Mouse (Mus musculus) CH12.LX (cell line): ENCODE measurements around the gene Ppp1cc. TPM values are rescaled to one million over a fixed set of nuclear protein-coding genes. Genes with fewer than 3 reads are reported as not detected.
A peak's percentile ranks its signal among the peaks of the same experiment; 100 is the strongest.

Source experiments
- DNase-seq: peaks from one replicate; pipeline ENCODE4 v3.0.0-alpha.2; 2013; ENCODE audit errors: extremely low read depth
- H3K27ac ChIP-seq: 2 replicates; pipeline ENCODE4 v1.5.1; 2012; ENCODE audit warnings: low read depth, mild to moderate bottlenecking, control low read depth, moderate library complexity; ENCODE audit not compliant: insufficient read depth
- H3K27me3 ChIP-seq: replicated peaks from 2 replicates; pipeline ENCODE3; 2012; ENCODE audit warnings: inconsistent platforms
- H3K36me3 ChIP-seq, 2 experiments: replicated peaks in 1 of 2; 2 replicates each; pipeline versions ENCODE3 to v1.6.1; 2012; ENCODE audit warnings: inconsistent platforms in 1 of 2, low read length in 1 of 2, mild to moderate bottlenecking in 1 of 2, mixed read lengths in 1 of 2, moderate library complexity in 1 of 2; ENCODE audit not compliant: control insufficient read depth in 1 of 2, insufficient read depth in 1 of 2
- H3K4me1 ChIP-seq, 2 experiments: 2 replicates each; pipeline ENCODE4 v1.6.1; 2012; ENCODE audit warnings: inconsistent platforms in 1 of 2, moderate library complexity in 1 of 2; ENCODE audit not compliant: insufficient read depth in 2 of 2, control insufficient read depth in 1 of 2
- H3K4me2 ChIP-seq: 2 replicates; pipeline ENCODE4 v1.6.1; 2012; ENCODE audit warnings: low read depth, mild to moderate bottlenecking, control low read depth; ENCODE audit not compliant: poor library complexity, insufficient read depth, severe bottlenecking
- H3K4me3 ChIP-seq, 3 experiments: fragments of 150-350 bp in 1 of 3; sonication (generic) in 1 of 3; replicated peaks in 1 of 3; 2 replicates each; pipeline versions ENCODE3 to v1.5.1; 2011 to 2012; ENCODE audit warnings: low read depth in 2 of 3, low read length in 2 of 3, mild to moderate bottlenecking in 2 of 3, moderate library complexity in 2 of 3, control low read depth in 1 of 3, improper control_type of control experiment in 1 of 3, inconsistent platforms in 1 of 3, mixed read lengths in 1 of 3; ENCODE audit not compliant: poor library complexity in 1 of 3
- H3K79me2 ChIP-seq: replicated peaks from 2 replicates; pipeline ENCODE4 v1.6.1; 2012; ENCODE audit warnings: mild to moderate bottlenecking, moderate library complexity; ENCODE audit not compliant: control insufficient read depth, poor library complexity, insufficient read depth, severe bottlenecking; ENCODE audit errors: extremely low read depth
- H3K9ac ChIP-seq: 2 replicates; pipeline ENCODE4 v1.6.1; 2012; ENCODE audit warnings: low read depth, mild to moderate bottlenecking, control low read depth, moderate library complexity; ENCODE audit not compliant: insufficient read depth
- H3K9me3 ChIP-seq: replicated peaks from 2 replicates; pipeline ENCODE3; 2012; ENCODE audit warnings: low read length, inconsistent platforms, mixed read lengths
- BHLHE40 ChIP-seq: IDR thresholded peaks from 2 replicates; pipeline ENCODE4 v1.6.1; 2011; ENCODE audit warnings: mild to moderate bottlenecking, low read depth, low read length, improper control_type of control experiment
- CTCF ChIP-seq, 2 experiments: IDR thresholded peaks in 1 of 2; conservative IDR thresholded peaks in 1 of 2; 2 replicates each; pipeline ENCODE4 v1.5.1; 2011 to 2012; ENCODE audit warnings: low read depth in 2 of 2, low read length in 2 of 2, improper control_type of control experiment in 1 of 2, inconsistent platforms in 1 of 2, mild to moderate bottlenecking in 1 of 2, moderate library complexity in 1 of 2
- E2F4 ChIP-seq: IDR thresholded peaks from 2 replicates; pipeline ENCODE4 v1.6.1; 2011; ENCODE audit warnings: low read depth, low read length, improper control_type of control experiment; ENCODE audit not compliant: insufficient replicate concordance
- ELF1 ChIP-seq: IDR thresholded peaks from 2 replicates; pipeline ENCODE4 v1.6.1; 2014; ENCODE audit warnings: low read depth, mild to moderate bottlenecking, inconsistent platforms, low read length, improper control_type of control experiment
- ETS1 ChIP-seq: conservative IDR thresholded peaks from 2 replicates; pipeline ENCODE4 v1.6.1; 2012; ENCODE audit warnings: low read depth, mild to moderate bottlenecking, inconsistent platforms, low read length, improper control_type of control experiment, moderate library complexity
- HCFC1 ChIP-seq: IDR thresholded peaks from 2 replicates; pipeline ENCODE4 v1.6.1; 2012; ENCODE audit warnings: low read depth, mild to moderate bottlenecking, inconsistent platforms, low read length, improper control_type of control experiment
- JUN ChIP-seq: IDR thresholded peaks from 2 replicates; pipeline ENCODE4 v1.6.1; 2011; ENCODE audit warnings: low read depth, mild to moderate bottlenecking, low read length, improper control_type of control experiment, moderate library complexity; ENCODE audit not compliant: insufficient read depth
- JUND ChIP-seq: conservative IDR thresholded peaks from 2 replicates; pipeline ENCODE4 v1.6.1; 2011; ENCODE audit warnings: low read depth, low read length, improper control_type of control experiment
- MAFK ChIP-seq: IDR thresholded peaks from 2 replicates; pipeline ENCODE4 v1.6.1; 2011; ENCODE audit warnings: low read length, improper control_type of control experiment; ENCODE audit not compliant: insufficient replicate concordance
- MAX ChIP-seq: IDR thresholded peaks from 2 replicates; pipeline ENCODE4 v1.6.1; 2011; ENCODE audit warnings: low read length, improper control_type of control experiment
- MYC ChIP-seq: IDR thresholded peaks from 2 replicates; pipeline ENCODE4 v1.6.1; 2011; ENCODE audit warnings: low read depth, mild to moderate bottlenecking, improper control_type of control experiment, low read length
- NELFE ChIP-seq: IDR thresholded peaks from 2 replicates; pipeline ENCODE4 v1.6.1; 2011; ENCODE audit warnings: low read depth, low read length, improper control_type of control experiment
- POLR2A ChIP-seq: IDR thresholded peaks from 2 replicates; pipeline ENCODE4 v1.6.1; 2011; ENCODE audit warnings: low read depth, mild to moderate bottlenecking, improper control_type of control experiment, low read length
- POLR2AphosphoS2 ChIP-seq: IDR thresholded peaks from 2 replicates; pipeline ENCODE4 v1.6.1; 2011; ENCODE audit warnings: low read depth, low read length, improper control_type of control experiment
- RAD21 ChIP-seq: IDR thresholded peaks from 2 replicates; pipeline ENCODE4 v1.6.1; 2011; ENCODE audit warnings: low read depth, mild to moderate bottlenecking, low read length, improper control_type of control experiment, moderate library complexity
- SIN3A ChIP-seq: IDR thresholded peaks from 2 replicates; pipeline ENCODE4 v1.6.1; 2012; ENCODE audit warnings: low read length, improper control_type of control experiment, inconsistent platforms
- SMC3 ChIP-seq: IDR thresholded peaks from 2 replicates; pipeline ENCODE4 v1.6.1; 2011; ENCODE audit warnings: low read depth, low read length, improper control_type of control experiment
- TBP ChIP-seq: conservative IDR thresholded peaks from 2 replicates; pipeline ENCODE4 v1.6.1; 2011; ENCODE audit warnings: low read depth, low read length, improper control_type of control experiment
- UBTF ChIP-seq: IDR thresholded peaks from 2 replicates; pipeline ENCODE4 v1.6.1; 2012; ENCODE audit warnings: low read depth, mild to moderate bottlenecking, inconsistent platforms, low read length, improper control_type of control experiment, moderate library complexity
- ZC3H11A ChIP-seq: IDR thresholded peaks from 2 replicates; pipeline ENCODE4 v1.6.1; 2012; ENCODE audit warnings: low read depth, mild to moderate bottlenecking, inconsistent platforms, low read length, improper control_type of control experiment
- ZNF384 ChIP-seq: IDR thresholded peaks from 2 replicates; pipeline ENCODE4 v1.6.1; 2012; ENCODE audit warnings: low read depth, low read length, improper control_type of control experiment, inconsistent platforms
- dilution Hi-C: fragments of 300-500 bp; cut with MboI; formaldehyde crosslinking; loops from 2 replicates; pipeline ENCODE4 v1.14.3; 2020; ENCODE audit warnings: low sequenced_read_pairs; ENCODE audit not compliant: extremely low pct_unique_long_range_greater_than_20kb, extremely low pct_ligation_motif_present
- in situ Hi-C: fragments of 300-500 bp; cut with MboI; formaldehyde crosslinking; loops from 3 replicates; pipeline ENCODE4 v1.14.3; 2019; ENCODE audit warnings: low sequenced_read_pairs, low pct_ligation_motif_present, low pct_unique_long_range_greater_than_20kb, mixed read lengths
- polyA plus RNA-seq: library from polyadenylated mRNA; unstranded; fragments of >175 nt; gene quantifications from 2 replicates; pipeline ENCODE4 v1.2.1, GENCODE M21; 2012; ENCODE audit warnings: low read depth; ENCODE audit not compliant: insufficient read length
- total RNA-seq, 2 experiments: library from RNA; depleted of rRNA; stranded (reverse); fragments of 300-350 nt in 1 of 2; fragments of >200 nt in 1 of 2; gene quantifications; 2 replicates each; pipeline ENCODE4 v1.2.3; 2012 to 2014

Ppp1cc gene
- total and polyA plus RNA-seq, 3 experiments, result 191 to 406 (median 358) TPM

DNA sequence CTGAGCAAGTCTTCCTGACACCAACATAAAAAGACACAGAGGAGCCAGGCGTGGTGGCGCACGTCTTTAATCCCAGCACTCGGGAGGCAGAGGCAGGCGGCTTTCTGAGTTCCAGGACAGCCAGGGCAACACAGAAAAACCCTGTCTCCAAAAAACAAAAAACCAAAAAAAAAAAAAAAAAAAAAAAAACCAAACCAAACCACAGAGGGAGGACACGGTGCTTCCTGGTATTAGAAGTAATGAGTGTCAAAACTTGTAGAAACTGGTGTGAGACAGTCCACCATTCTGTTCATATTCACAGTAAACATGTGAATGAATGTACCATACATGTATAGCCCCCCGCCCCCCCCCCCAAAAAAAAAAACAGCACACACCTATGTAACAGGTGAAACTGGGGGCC, 17.9 kb downstream of the Ppp1cc start:
- Histone ChIP-seq H3K27me3 (no peaks in the 10 kb centered on the region), H3K36me3 (peaks cover 42 to 47% of the 10 kb centered on the region in 2 experiments), H3K9me3 (no peaks in the 10 kb centered on the region), H3K4me2 (no peak overlapping the region), H3K4me3 (no peak overlapping the region), H3K4me1 (peaks cover 5 to 11% of the 10 kb centered on the region in 2 experiments; a peak in 2 of 4 replicates), H3K27ac (no peak overlapping the region), H3K9ac (no peak overlapping the region), H3K79me2 (no peaks in the 10 kb centered on the region; the same call in 1 of the 2 replicates)
- DNase-seq, result no peak
- dilution Hi-C loops, result no loop called here
- in situ Hi-C loops, result no loop called here
- TF ChIP-seq ZNF384 (peak; percentile 46), TBP (no peak)

DNA sequence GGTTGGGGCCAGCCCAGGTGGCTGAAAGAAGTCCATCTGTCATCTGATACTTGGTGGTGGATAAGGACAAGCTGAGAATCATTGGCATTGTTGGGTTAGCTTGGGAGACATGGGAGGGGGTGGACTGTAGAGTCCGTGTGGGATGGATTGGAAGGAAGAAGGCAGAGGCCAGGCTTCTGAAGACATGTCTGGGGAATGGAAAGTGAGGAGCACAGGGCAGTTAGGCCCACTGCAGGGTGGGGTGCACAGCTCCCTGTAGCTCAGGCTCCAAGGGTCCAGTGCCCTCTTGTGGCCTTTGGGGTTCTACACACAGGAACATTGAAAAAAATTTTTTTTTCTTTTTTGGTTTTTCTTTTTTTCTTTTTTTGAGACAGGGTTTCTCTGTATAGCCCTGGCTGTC, 18.3 kb downstream of the Ppp1cc start:
- H3K27ac ChIP-seq, result no peak overlapping the region
- DNase-seq, result peak; percentile 63
- H3K4me1 ChIP-seq, result peaks cover 5 to 11% of the 10 kb centered on the region in 2 experiments; a peak in 2 of 4 replicates
- dilution Hi-C loops, result no loop called here
- no peak overlapping the region for H3K9ac ChIP-seq
- in situ Hi-C loops, result no loop called here
- no peaks in the 10 kb centered on the region for H3K79me2 ChIP-seq
- peaks cover 38 to 43% of the 10 kb centered on the region in 2 experiments for H3K36me3 ChIP-seq
- H3K9me3 ChIP-seq, result no peaks in the 10 kb centered on the region
- H3K4me2 ChIP-seq, result no peak overlapping the region
- no peak overlapping the region for H3K4me3 ChIP-seq
- TF ChIP-seq POLR2A (peak; percentile 24; the same call in 1 of the 2 replicates), SMC3 (peak; percentile 57), JUN (no peak), ZNF384 (peak; percentile 89), NELFE (no peak), RAD21 (peak; percentile 47), CTCF (conservative IDR thresholded peaks at IDR 0.05 in 1 of 2, IDR thresholded peaks at IDR 0.05 in 1 of 2; ENCODE audit: low read depth in 2 of 2, low read length in 2 of 2) (peak in 1 of 2 experiments; percentile 72; a peak in 3 of 4 replicates), POLR2AphosphoS2 (peak; percentile 28; the same call in 1 of the 2 replicates)
- no peaks in the 10 kb centered on the region for H3K27me3 ChIP-seq

- in situ Hi-C loops, result no loop called here
- no peak overlapping the region for H3K4me2 ChIP-seq
- H3K27me3 ChIP-seq, result no peaks in the 10 kb centered on the region
- peaks cover 5 to 18% of the 10 kb centered on the region in 2 experiments; a peak in 2 of 4 replicates for H3K4me1 ChIP-seq
- dilution Hi-C loops, result no loop called here
- H3K9ac ChIP-seq, result no peak overlapping the region
- no peak for DNase-seq
- H3K9me3 ChIP-seq, result peaks cover 4% of the 10 kb centered on the region
- H3K27ac ChIP-seq, result no peak overlapping the region
- H3K79me2 ChIP-seq, result no peaks in the 10 kb centered on the region
- no peak overlapping the region for H3K4me3 ChIP-seq
- H3K36me3 ChIP-seq, result peaks cover 15 to 21% of the 10 kb centered on the region in 2 experiments
- no peak for TF ChIP-seq MAFK
- no peak for TF ChIP-seq SMC3
- TF ChIP-seq UBTF, result no peak
- no peak for TF ChIP-seq TBP
- no peak for TF ChIP-seq JUND
- TF ChIP-seq HCFC1, result no peak
- no peak for TF ChIP-seq CTCF (conservative IDR thresholded peaks at IDR 0.05 in 1 of 2, IDR thresholded peaks at IDR 0.05 in 1 of 2; ENCODE audit: low read depth in 2 of 2, low read length in 2 of 2)
- no peak for TF ChIP-seq E2F4
- TF ChIP-seq ELF1, result no peak
- TF ChIP-seq MYC, result no peak
- no peak for TF ChIP-seq BHLHE40
- no peak for TF ChIP-seq ZC3H11A
- TF ChIP-seq RAD21, result no peak
- TF ChIP-seq SIN3A, result no peak
- TF ChIP-seq ETS1, result no peak
- TF ChIP-seq ZNF384, result no peak
- no peak for TF ChIP-seq MAX
- TF ChIP-seq JUN, result no peak
Observed at GRCm38 (mm10) chr5:122179665-122180064, 21.6 kb downstream of the Ppp1cc start.
